Comparison of ENCODE assay signal across 13 mouse cellular contexts in genomic region chr14:76032671-76033136, GRCm38 (mm10). TPM values are rescaled to one million over a fixed set of nuclear protein-coding genes. Genes with fewer than 3 reads are reported as not detected.
DNase-seq lines count a peak whose midpoint lies in the region; ATAC-seq lines count a peak whose summit lies in the region.
"Had no signal": no experiment of that assay in that cellular context is flagged by ENCODE, and none has a peak within 500 bp of the region (broad histone marks: within the 10 kb centered on the region; RNA-seq: fewer than 3 reads in every experiment).

No protein-coding gene starts in this region.

- no peaks in the 10 kb centered on the region for H3K36me3 ChIP-seq in forebrain, embryonic 13.5 days (ENCODE audit: poor library complexity, severe bottlenecking)
- no peaks in the 10 kb centered on the region for H3K36me3 ChIP-seq in limb, embryonic 10.5 days
- no peaks in the 10 kb centered on the region for H3K36me3 ChIP-seq in neural tube, embryonic 12.5 days
- H3K36me3 ChIP-seq in kidney, embryonic 16.5 days (ENCODE audit: insufficient read depth, low read length), result no peaks in the 10 kb centered on the region
- H3K36me3 ChIP-seq: embryonic facial prominence, embryonic 15.5 days; liver, embryonic 12.5 days had no signal

- peak overlapping the region; percentile 91 for H3K27ac ChIP-seq in forebrain, embryonic 13.5 days
- peak overlapping the region; percentile 75 for H3K27ac ChIP-seq in limb, embryonic 10.5 days
- H3K27ac ChIP-seq in neural tube, embryonic 12.5 days, result no peak overlapping the region
- H3K27ac ChIP-seq in kidney, embryonic 16.5 days (ENCODE audit: low read length), result no peak overlapping the region
- H3K27ac ChIP-seq: embryonic facial prominence, embryonic 15.5 days; heart, adult 2 months; liver, embryonic 12.5 days had no signal

- H3K4me3 ChIP-seq in forebrain, embryonic 13.5 days, result no peak overlapping the region
- H3K4me3 ChIP-seq in limb, embryonic 10.5 days, result no peak overlapping the region; the same call in 1 of the 2 replicates
- H3K4me3 ChIP-seq in neural tube, embryonic 12.5 days, result no peak overlapping the region
- no peak overlapping the region for H3K4me3 ChIP-seq in kidney, embryonic 16.5 days (ENCODE audit: low read length)
- H3K4me3 ChIP-seq: embryonic facial prominence, embryonic 15.5 days; heart, adult 2 months; liver, embryonic 12.5 days had no signal

- H3K9me3 ChIP-seq in forebrain, embryonic 13.5 days (replicated peaks), result no peaks in the 10 kb centered on the region
- no peaks in the 10 kb centered on the region for H3K9me3 ChIP-seq in limb, embryonic 10.5 days (replicated peaks)
- no peaks in the 10 kb centered on the region for H3K9me3 ChIP-seq in neural tube, embryonic 12.5 days
- no peaks in the 10 kb centered on the region for H3K9me3 ChIP-seq in kidney, embryonic 16.5 days (ENCODE audit: low read length)
- H3K9me3 ChIP-seq: embryonic facial prominence, embryonic 15.5 days; liver, embryonic 12.5 days had no signal

- peak overlapping the region; percentile 45 for H3K4me2 ChIP-seq in forebrain, embryonic 13.5 days
- peak overlapping the region; percentile 36 for H3K4me2 ChIP-seq in neural tube, embryonic 12.5 days (replicated peaks)
- no peak overlapping the region for H3K4me2 ChIP-seq in kidney, embryonic 16.5 days (replicated peaks; ENCODE audit: low read depth, low read length)
- H3K4me2 ChIP-seq: embryonic facial prominence, embryonic 15.5 days; liver, embryonic 12.5 days had no signal

- H3K9ac ChIP-seq in forebrain, embryonic 13.5 days, result no peak overlapping the region
- no peak overlapping the region for H3K9ac ChIP-seq in neural tube, embryonic 12.5 days
- no peak overlapping the region for H3K9ac ChIP-seq in kidney, embryonic 16.5 days (replicated peaks; ENCODE audit: low read length)
- H3K9ac ChIP-seq: embryonic facial prominence, embryonic 15.5 days; liver, embryonic 12.5 days had no signal

- H3K4me1 ChIP-seq in forebrain, embryonic 13.5 days, result peaks cover 50% of the 10 kb centered on the region
- H3K4me1 ChIP-seq in limb, embryonic 10.5 days, result peaks cover 38% of the 10 kb centered on the region
- H3K4me1 ChIP-seq in neural tube, embryonic 12.5 days, result peaks cover 28% of the 10 kb centered on the region
- H3K4me1 ChIP-seq in kidney, embryonic 16.5 days (ENCODE audit: insufficient read depth, low read length), result 0 out of 2 replicates have a peak, but pooled peaks cover 7% of the 10 kb centered on the region
- H3K4me1 ChIP-seq: liver, embryonic 12.5 days had no signal

- H3K27me3 ChIP-seq in forebrain, embryonic 13.5 days, result no peaks in the 10 kb centered on the region
- H3K27me3 ChIP-seq in limb, embryonic 10.5 days (ENCODE audit: low read depth, poor library complexity, severe bottlenecking), result no peaks in the 10 kb centered on the region
- no peaks in the 10 kb centered on the region for H3K27me3 ChIP-seq in neural tube, embryonic 12.5 days (replicated peaks)
- H3K27me3 ChIP-seq in kidney, embryonic 16.5 days (ENCODE audit: insufficient read depth, low read length), result no peaks in the 10 kb centered on the region
- H3K27me3 ChIP-seq: embryonic facial prominence, embryonic 15.5 days; liver, embryonic 12.5 days had no signal

- ATAC-seq in forebrain, embryonic 13.5 days, result peak; percentile 81
- peak; percentile 73 for ATAC-seq in neural tube, embryonic 12.5 days (ENCODE audit: low FRiP score, low read depth)
- ATAC-seq in kidney, embryonic 16.5 days (ENCODE audit: low FRiP score, low TSS enrichment), result no peak
- ATAC-seq: intestine, embryonic 16.5 days; liver, embryonic 12.5 days had no signal

- WGBS in forebrain, embryonic 13.5 days, result 1% methylated on average over 7 of the region's 7 CpGs
- whole genome bisulfite sequencing in limb, embryonic 10.5 days, result 28% methylated on average over 7 of the region's 7 CpGs
- WGBS in neural tube, embryonic 12.5 days, result 39% methylated on average over 7 of the region's 7 CpGs
- WGBS in kidney, embryonic 16.5 days, result 45% methylated on average over 7 of the region's 7 CpGs

- DNase-seq in cerebellum, postnatal 14 days, result peak; percentile 33 to 36
- DNase-seq in cerebellum, postnatal 4 days (ENCODE audit: low spot score in 2 of 2), result no peak
- peak; percentile 59 for DNase-seq in limb, embryonic 10.5 days (ENCODE audit: low spot score)
- DNase-seq in right cerebral cortex, postnatal 14 days, result no peak
- no peak for DNase-seq in yolk sac, embryonic 10.5 days (ENCODE audit: low spot score)
- DNase-seq: adrenal gland, postnatal 10 days; heart, adult 2 months had no signal

RNA-seq across cellular contexts. Expression of gene Gtf2f2, which starts 22.0 kb away (rescaled TPM):
- 52.3 and 56.5 TPM in 2 replicates for polyA plus RNA-seq in forebrain, embryonic 13.5 days (2015; fragmentation: Nextera tagmentation; extraction: Ambion mirVana)
- polyA plus RNA-seq in limb, embryonic 10.5 days (2016; fragmentation: Nextera tagmentation; extraction: Ambion mirVana), result 60.1 and 67.9 TPM in 2 replicates
- 45.9 and 53.2 TPM in 2 replicates for polyA plus RNA-seq in neural tube, embryonic 12.5 days (2016; fragmentation: Nextera tagmentation; extraction: Ambion mirVana)
- 35.1 and 35.5 TPM in 2 replicates for polyA plus RNA-seq in kidney, embryonic 16.5 days (2015; fragmentation: Nextera tagmentation; extraction: Ambion mirVana)

Comparison
In these comparisons a context has a peak if more than half of its experiments do, and no peak if none do; other contexts are left out.
1. DNase-seq: peak in cerebellum, postnatal 14 days (2 of 2) and limb, embryonic 10.5 days (single experiment); none in cerebellum, postnatal 4 days (0 of 2), right cerebral cortex, postnatal 14 days (single experiment) and yolk sac, embryonic 10.5 days (single experiment).
2. H3K27ac ChIP-seq: peak in forebrain, embryonic 13.5 days (single experiment) and limb, embryonic 10.5 days (single experiment); none in neural tube, embryonic 12.5 days (single experiment) and kidney, embryonic 16.5 days (single experiment).